Mouse (Mus musculus) neural tube, embryonic 14.5 days (tissue): ENCODE data around the gene Zfp354a. TPM values are rescaled to one million over a fixed set of nuclear protein-coding genes. Genes with fewer than 3 reads are reported as not detected.
A peak's percentile ranks its signal among the peaks of the same experiment; 100 is the strongest.
"Not testable (repeated sequence)": the region's sequence is repeated elsewhere in the genome, so short reads cannot be mapped to it uniquely, and the experiment has no call there.

ENCODE experiments used
- ATAC-seq: fragments of 200-750 bp; cut with Nextera tagmentation; 2 replicates; pipeline ENCODE4 v1.8.0; 2017; ENCODE audit warnings: low read depth, mild to moderate bottlenecking, moderate TSS enrichment, moderate library complexity
- H3K27ac ChIP-seq: fragments of 300-500 bp; sonication (generic); 2 replicates; pipeline ENCODE4 v1.5.1; 2014; ENCODE audit warnings: low read depth, mild to moderate bottlenecking, control low read depth, low read length, moderate library complexity, mixed read lengths
- H3K27me3 ChIP-seq: fragments of 300-500 bp; sonication (generic); 2 replicates; pipeline ENCODE4 v1.6.1; 2014; ENCODE audit warnings: low read length; ENCODE audit not compliant: control insufficient read depth, insufficient read depth
- H3K36me3 ChIP-seq: fragments of 300-500 bp; sonication (generic); 2 replicates; pipeline ENCODE4 v1.6.1; 2014; ENCODE audit warnings: low read length, mixed read lengths; ENCODE audit not compliant: control insufficient read depth, insufficient read depth
- H3K4me1 ChIP-seq: fragments of 300-500 bp; sonication (generic); 2 replicates; pipeline ENCODE4 v1.6.1; 2014; ENCODE audit warnings: low read length; ENCODE audit not compliant: control insufficient read depth, insufficient read depth
- H3K4me2 ChIP-seq: fragments of 300-500 bp; sonication (generic); 2 replicates; pipeline ENCODE4 v1.6.1; 2014; ENCODE audit warnings: mild to moderate bottlenecking, low read depth, low read length, control low read depth
- H3K4me3 ChIP-seq: fragments of 300-500 bp; sonication (generic); 2 replicates; pipeline ENCODE4 v1.5.1; 2014; ENCODE audit warnings: low read depth, low read length, control low read depth, mixed read lengths
- H3K9ac ChIP-seq: fragments of 300-500 bp; sonication (generic); replicated peaks from 2 replicates; pipeline ENCODE4 v1.6.1; 2014; ENCODE audit warnings: low read depth, mild to moderate bottlenecking, control low read depth, low read length, mixed read lengths
- H3K9me3 ChIP-seq: fragments of 300-500 bp; sonication (generic); 2 replicates; pipeline ENCODE4 v1.6.1; 2016; ENCODE audit warnings: low read length; ENCODE audit not compliant: control insufficient read depth
- WGBS: fragments of 180-500 bp; shearing (Covaris S2); extraction: QIAGEN DNeasy Blood & Tissue Kit; methylation state at CpG from one replicate; pipeline ENCODE4 v1.1.7; 2014; 5-methylcytosine and 5-hydroxymethylcytosine counted together
- polyA plus RNA-seq: library from polyadenylated mRNA; unstranded; fragments of >200 nt; fragmentation: Nextera tagmentation; extraction: Ambion mirVana; gene quantifications from 2 replicates; pipeline ENCODE4 v1.2.1, GENCODE M21; 2014

Gene Zfp354a
- polyA plus RNA-seq = 13.9 and 16.0 TPM in 2 replicates

DNA sequence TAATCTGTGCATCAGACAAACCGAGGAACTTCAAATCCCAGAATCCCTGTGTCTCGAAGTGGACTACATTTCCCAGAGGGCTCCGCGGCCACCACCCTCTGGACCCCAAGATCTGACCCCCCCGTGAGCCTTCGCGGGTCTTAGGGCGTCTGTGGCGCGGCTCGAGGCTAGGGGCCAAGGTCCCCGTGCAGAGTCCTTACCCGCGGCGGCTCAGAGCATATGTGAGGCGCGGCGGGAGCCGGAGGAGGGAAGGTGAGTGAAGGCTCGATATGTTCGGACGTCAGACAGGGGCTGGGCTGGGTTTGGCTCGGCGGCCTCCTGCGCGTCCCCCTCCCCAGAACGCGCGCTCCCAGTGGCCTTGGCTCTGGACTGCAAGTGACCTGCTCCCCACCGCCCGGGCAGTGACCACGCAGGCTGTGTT is at the start of gene Zfp354a:
Gene Zfp354a, plus strand, starts transcription at position 107 of the 421 bp plus-strand sequence.
- Histone ChIP-seq H3K4me1 (peaks cover 7% of the 10 kb centered on the region), H3K9me3 (no peaks in the 10 kb centered on the region), H3K4me3 (peak within 1 kb of the TSS; percentile 66), H3K9ac (peak within 1 kb of the TSS; percentile 80), H3K27me3 (no peaks in the 10 kb centered on the region), H3K27ac (no peak within 1 kb of the TSS), H3K4me2 (peak within 1 kb of the TSS; percentile 84), H3K36me3 (peaks cover 7% of the 10 kb centered on the region; the same call in 1 of the 2 replicates)
- under 1% methylated on average over 32 of the region's 32 CpGs for WGBS
- peak; percentile 95 for ATAC-seq

- Histone ChIP-seq H3K9ac (no peak overlapping the region), H3K27me3 (no peaks in the 10 kb centered on the region), H3K9me3 (no peaks in the 10 kb centered on the region), H3K36me3 (no peaks in the 10 kb centered on the region), H3K27ac (no peak overlapping the region), H3K4me3 (no peak overlapping the region), H3K4me2 (no peak overlapping the region), H3K4me1 (no peaks in the 10 kb centered on the region)
- 66% methylated on average over 5 of the region's 5 CpGs for WGBS
- no peak for ATAC-seq
Observed at GRCm38 (mm10) chr11:51011821-51012220, 47.2 kb upstream of the Zfp354a start.

DNA sequence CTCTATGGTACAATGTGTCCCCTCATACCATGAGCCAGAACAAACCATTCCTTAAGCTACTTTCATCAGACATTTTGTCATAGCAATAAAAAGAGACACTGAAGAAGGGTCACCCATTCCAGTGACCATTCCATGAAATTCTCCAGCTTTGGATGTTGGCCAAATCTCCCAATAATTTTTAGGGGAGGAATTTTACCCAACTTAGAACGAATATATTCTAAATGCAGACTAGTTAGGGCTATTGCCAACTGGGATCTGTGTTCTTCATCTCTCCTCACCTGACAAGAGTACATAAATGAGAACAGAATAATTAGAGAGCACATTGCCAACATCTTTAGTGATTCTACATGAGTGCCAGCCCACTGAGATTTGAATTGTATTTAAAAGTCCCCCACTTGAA is 45.1 kb upstream of the Zfp354a start, which contains the start of gene Olfr54:
Gene Olfr54, plus strand, starts transcription at position 301 of the 400 bp plus-strand sequence.
- no peak within 1 kb of the TSS for H3K4me3 ChIP-seq
- H3K4me1 ChIP-seq = no peaks in the 10 kb centered on the region
- H3K4me2 ChIP-seq = no peak within 1 kb of the TSS
- no peak within 1 kb of the TSS for H3K27ac ChIP-seq
- no peak within 1 kb of the TSS for H3K9ac ChIP-seq
- no peak for ATAC-seq
- H3K36me3 ChIP-seq = no peaks in the 10 kb centered on the region
- H3K27me3 ChIP-seq = no peaks in the 10 kb centered on the region
- WGBS = 79% methylated on average over 1 of the region's 1 CpGs
- H3K9me3 ChIP-seq = no peaks in the 10 kb centered on the region

DNA sequence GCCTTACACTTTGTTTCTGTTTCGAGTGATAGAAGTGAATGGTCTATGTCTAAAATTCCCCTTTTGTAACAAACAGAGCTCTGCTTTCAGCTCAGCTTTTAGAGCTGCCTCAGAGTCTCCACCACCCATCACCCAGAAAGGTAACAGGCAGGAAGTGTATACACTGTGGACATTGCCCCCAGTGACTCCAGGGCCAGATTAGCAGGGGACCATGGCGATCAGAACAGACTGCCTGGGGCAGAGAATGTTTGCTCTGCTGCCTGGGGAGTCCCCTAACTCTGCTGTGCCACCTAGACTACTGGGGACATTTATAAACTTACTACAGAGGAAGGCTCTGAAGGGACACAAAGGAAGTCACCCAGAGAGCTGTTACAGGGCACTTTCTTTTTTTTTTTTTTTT is 42.7 kb upstream of the Zfp354a start:
- Histone ChIP-seq H3K9me3 (no peaks in the 10 kb centered on the region), H3K9ac (no peak overlapping the region), H3K4me1 (no peaks in the 10 kb centered on the region), H3K27ac (no peak overlapping the region), H3K4me2 (no peak overlapping the region), H3K4me3 (no peak overlapping the region), H3K36me3 (no peaks in the 10 kb centered on the region), H3K27me3 (no peaks in the 10 kb centered on the region)
- no peak for ATAC-seq
- WGBS = 50% methylated on average over 2 of the region's 2 CpGs

GRCm38 (mm10) chr11:51026811-51027210 is 32.2 kb upstream of the Zfp354a start:
- 91% methylated on average over 11 of the region's 11 CpGs for WGBS

DNA sequence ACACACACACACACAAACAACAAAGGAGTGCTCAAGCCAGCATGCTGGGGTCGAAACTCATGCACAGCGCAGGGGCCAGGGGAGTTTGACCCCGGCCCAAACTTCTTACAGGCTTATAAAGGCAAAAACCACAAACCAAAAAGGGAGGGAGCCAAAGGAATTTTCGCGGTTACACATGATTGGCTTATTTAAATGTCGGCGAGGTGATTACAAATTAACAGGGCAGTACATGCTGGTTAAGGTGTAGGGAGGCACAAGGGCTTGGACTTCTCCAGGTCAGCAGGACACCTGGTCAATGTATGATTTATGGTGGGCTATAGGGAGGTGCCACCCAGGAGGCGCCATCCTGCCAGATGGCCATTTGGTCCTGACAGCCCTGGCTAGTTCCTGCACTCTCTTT is 29.7 kb upstream of the Zfp354a start:
- not testable (repeated sequence) for H3K9me3 ChIP-seq, H3K36me3 ChIP-seq, H3K27me3 ChIP-seq, H3K4me1 ChIP-seq, H3K4me2 ChIP-seq, ATAC-seq, H3K4me3 ChIP-seq, H3K27ac ChIP-seq, H3K9ac ChIP-seq
- 72% methylated on average over 8 of the region's 8 CpGs for WGBS

More at GRCm38 (mm10) chr11:51026811-51027210, 32.2 kb upstream of the Zfp354a start:
- not testable (repeated sequence) for H3K36me3 ChIP-seq, H3K9me3 ChIP-seq, H3K27me3 ChIP-seq, H3K9ac ChIP-seq, H3K4me1 ChIP-seq, H3K27ac ChIP-seq, H3K4me3 ChIP-seq, ATAC-seq, H3K4me2 ChIP-seq

- H3K36me3 ChIP-seq = no peaks in the 10 kb centered on the region
- no peaks in the 10 kb centered on the region for H3K9me3 ChIP-seq
- WGBS = 50% methylated on average over 2 of the region's 2 CpGs
- no peak overlapping the region for H3K27ac ChIP-seq
- H3K4me2 ChIP-seq = no peak overlapping the region
- ATAC-seq = no peak
- H3K27me3 ChIP-seq = no peaks in the 10 kb centered on the region
- no peak overlapping the region for H3K4me3 ChIP-seq
- no peak overlapping the region for H3K9ac ChIP-seq
- H3K4me1 ChIP-seq = no peaks in the 10 kb centered on the region
Observed at GRCm38 (mm10) chr11:51030225-51030624, 28.8 kb upstream of the Zfp354a start.

DNA sequence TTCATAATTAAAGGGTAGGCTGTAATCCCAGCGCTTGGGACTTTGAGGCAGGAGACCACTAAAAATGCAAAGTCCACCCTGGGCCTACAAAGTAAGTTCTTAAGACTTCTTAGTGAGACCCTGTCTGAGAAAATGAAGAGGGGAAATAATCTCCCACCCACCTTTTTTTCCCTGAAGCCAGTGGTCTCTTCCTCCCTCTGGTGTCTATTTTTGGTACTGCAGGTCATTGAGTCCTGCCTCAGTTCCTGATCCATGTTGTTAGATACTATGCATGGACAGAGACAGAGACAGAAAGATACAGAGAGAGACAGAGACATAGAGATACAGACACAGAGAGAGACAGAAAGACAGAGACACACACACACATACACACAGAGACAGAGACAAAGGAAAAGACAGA is 26.2 kb upstream of the Zfp354a start:
- WGBS = 35% methylated on average over 1 of the region's 1 CpGs
- H3K4me2 ChIP-seq = no peak overlapping the region
- H3K27ac ChIP-seq = no peak overlapping the region
- no peaks in the 10 kb centered on the region for H3K4me1 ChIP-seq
- H3K9ac ChIP-seq = no peak overlapping the region
- ATAC-seq = no peak
- no peak overlapping the region for H3K4me3 ChIP-seq
- no peaks in the 10 kb centered on the region for H3K27me3 ChIP-seq
- H3K36me3 ChIP-seq = no peaks in the 10 kb centered on the region
- H3K9me3 ChIP-seq = no peaks in the 10 kb centered on the region

DNA sequence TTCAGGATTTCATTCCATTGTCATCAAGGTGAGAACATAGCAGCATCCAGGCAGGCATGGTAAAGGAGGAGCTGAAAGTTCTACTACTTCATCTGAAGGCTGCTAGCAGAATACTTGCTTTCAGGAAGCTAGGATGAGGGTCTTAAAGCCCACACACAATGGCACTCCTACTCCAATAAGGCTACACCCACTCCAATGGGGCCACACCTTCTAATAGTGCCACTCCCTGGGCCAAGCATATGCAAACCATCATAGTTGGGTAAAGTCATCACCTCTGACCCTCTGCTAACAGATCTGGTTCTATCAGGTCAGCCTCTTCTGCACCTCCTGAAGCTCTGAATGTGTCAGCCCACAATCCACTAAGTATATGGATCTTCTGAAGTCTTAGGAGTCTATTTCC is 24.9 kb upstream of the Zfp354a start:
- H3K27me3 ChIP-seq, H3K9ac ChIP-seq, H3K4me3 ChIP-seq, H3K9me3 ChIP-seq, H3K36me3 ChIP-seq, ATAC-seq, H3K27ac ChIP-seq, H3K4me2 ChIP-seq, H3K4me1 ChIP-seq: not testable (repeated sequence)
